Comparison of ENCODE assay signal across 17 mouse cellular contexts in genomic region chr9:58545428-58545827, GRCm38 (mm10). TPM values are rescaled to one million over a fixed set of nuclear protein-coding genes. Genes with fewer than 3 reads are reported as not detected.
A peak's percentile ranks its signal among the peaks of the same experiment; 100 is the strongest.
DNase-seq lines count a peak whose midpoint lies in the region; ATAC-seq and TF ChIP-seq lines count a peak whose summit lies in the region.
"Had no signal": no experiment of that assay in that cellular context is flagged by ENCODE, and none has a peak within 500 bp of the region (broad histone marks: within the 10 kb centered on the region; RNA-seq: fewer than 3 reads in every experiment).

No protein-coding gene starts in this region.

- H3K36me3 ChIP-seq in forebrain, postnatal 0 days (ENCODE audit: insufficient read depth): no peaks in the 10 kb centered on the region
- H3K36me3 ChIP-seq in forebrain, embryonic 10.5 days (replicated peaks): peaks cover 3% of the 10 kb centered on the region
- H3K36me3 ChIP-seq in hindbrain, embryonic 15.5 days: no peaks in the 10 kb centered on the region
- H3K36me3 ChIP-seq in hindbrain, embryonic 10.5 days: peaks cover 2% of the 10 kb centered on the region; the same call in 1 of the 2 replicates
- H3K36me3 ChIP-seq in stomach, embryonic 15.5 days: no peaks in the 10 kb centered on the region
- no peaks in the 10 kb centered on the region for H3K36me3 ChIP-seq in stomach, postnatal 0 days (ENCODE audit: control insufficient read depth, insufficient read depth, low read length)
- H3K36me3 ChIP-seq: heart, embryonic 10.5 days; liver, embryonic 13.5 days; lung, embryonic 15.5 days had no signal

- H3K9ac ChIP-seq in forebrain, postnatal 0 days: peak overlapping the region; percentile 28; the same call in 1 of the 2 replicates
- H3K9ac ChIP-seq in hindbrain, embryonic 15.5 days: 0 out of 2 replicates have a peak overlapping the region, but pooled peaks have one; percentile 8
- H3K9ac ChIP-seq in stomach, embryonic 15.5 days: no peak overlapping the region
- no peak overlapping the region for H3K9ac ChIP-seq in stomach, postnatal 0 days (ENCODE audit: low read length)
- H3K9ac ChIP-seq: limb, embryonic 12.5 days; liver, embryonic 13.5 days; lung, embryonic 15.5 days had no signal

- H3K9me3 ChIP-seq in forebrain, postnatal 0 days (ENCODE audit: low read length): no peaks in the 10 kb centered on the region
- H3K9me3 ChIP-seq in forebrain, embryonic 10.5 days: no peaks in the 10 kb centered on the region
- H3K9me3 ChIP-seq in hindbrain, embryonic 15.5 days: no peaks in the 10 kb centered on the region
- H3K9me3 ChIP-seq in hindbrain, embryonic 10.5 days: no peaks in the 10 kb centered on the region
- H3K9me3 ChIP-seq in stomach, embryonic 15.5 days: no peaks in the 10 kb centered on the region
- H3K9me3 ChIP-seq in stomach, postnatal 0 days (ENCODE audit: control insufficient read depth, low read length): no peaks in the 10 kb centered on the region
- H3K9me3 ChIP-seq: heart, embryonic 10.5 days; hindbrain, embryonic 13.5 days; limb, embryonic 12.5 days; liver, embryonic 13.5 days; lung, embryonic 15.5 days had no signal

- H3K4me3 ChIP-seq in forebrain, postnatal 0 days (ENCODE audit: low read depth, low read length): no peak overlapping the region
- no peak overlapping the region for H3K4me3 ChIP-seq in forebrain, embryonic 10.5 days
- H3K4me3 ChIP-seq in hindbrain, embryonic 15.5 days: no peak overlapping the region
- H3K4me3 ChIP-seq in hindbrain, embryonic 10.5 days: no peak overlapping the region
- H3K4me3 ChIP-seq in stomach, embryonic 15.5 days (replicated peaks): no peak overlapping the region
- no peak overlapping the region for H3K4me3 ChIP-seq in stomach, postnatal 0 days (ENCODE audit: low read depth, low read length)
- no peak overlapping the region for H3K4me3 ChIP-seq in olfactory bulb, adult 2 months (ENCODE audit: insufficient read depth, low read depth, low read length)
- H3K4me3 ChIP-seq: heart, embryonic 10.5 days; limb, embryonic 12.5 days; liver, embryonic 13.5 days; lung, embryonic 15.5 days had no signal

- WGBS in forebrain, postnatal 0 days: 69% methylated on average over 6 of the region's 6 CpGs
- WGBS in forebrain, embryonic 10.5 days: 74% methylated on average over 6 of the region's 6 CpGs
- WGBS in hindbrain, embryonic 15.5 days: 74% methylated on average over 6 of the region's 6 CpGs
- WGBS in hindbrain, embryonic 10.5 days: 74% methylated on average over 6 of the region's 6 CpGs
- WGBS in stomach, embryonic 15.5 days: 63% methylated on average over 6 of the region's 6 CpGs
- WGBS in stomach, postnatal 0 days: 70% methylated on average over 6 of the region's 6 CpGs
- 34% methylated on average over 6 of the region's 6 CpGs for WGBS in olfactory bulb, adult 2 months

- no peak for DNase-seq in forebrain, postnatal 0 days
- DNase-seq in forebrain, embryonic 10.5 days (ENCODE audit: extremely low spot score, low spot score): no peak
- no peak for DNase-seq in hindbrain, embryonic 10.5 days (ENCODE audit: low spot score)
- no peak for DNase-seq in stomach, postnatal 0 days (ENCODE audit: low spot score)
- no peak for DNase-seq in thymus, postnatal 14 days
- DNase-seq: cerebellum, adult 11 months; gastrocnemius, postnatal 10 days; kidney, adult 11 months; liver, embryonic 13.5 days had no signal

- peak overlapping the region; percentile 72 for H3K27ac ChIP-seq in forebrain, postnatal 0 days (ENCODE audit: low read depth, low read length)
- H3K27ac ChIP-seq in forebrain, embryonic 10.5 days: no peak overlapping the region
- peak overlapping the region; percentile 34; the same call in 1 of the 2 replicates for H3K27ac ChIP-seq in hindbrain, embryonic 15.5 days (replicated peaks)
- no peak overlapping the region for H3K27ac ChIP-seq in hindbrain, embryonic 10.5 days
- no peak overlapping the region for H3K27ac ChIP-seq in stomach, embryonic 15.5 days
- no peak overlapping the region for H3K27ac ChIP-seq in stomach, postnatal 0 days (replicated peaks)
- peak overlapping the region; percentile 91 for H3K27ac ChIP-seq in olfactory bulb, adult 2 months (ENCODE audit: insufficient read depth, low read depth, low read length)
- H3K27ac ChIP-seq: hindbrain, embryonic 13.5 days; kidney, postnatal 0 days; limb, embryonic 12.5 days; liver, embryonic 13.5 days; lung, embryonic 15.5 days had no signal

- TF ChIP-seq EP300 in stomach, postnatal 0 days (optimal IDR thresholded peaks at IDR 0.05): no peak

- no peak for ATAC-seq in forebrain, postnatal 0 days
- no peak for ATAC-seq in hindbrain, embryonic 15.5 days (ENCODE audit: low FRiP score, low read depth)
- ATAC-seq in stomach, embryonic 15.5 days (ENCODE audit: insufficient read depth, low FRiP score, low read depth): no peak
- ATAC-seq in stomach, postnatal 0 days (ENCODE audit: low FRiP score, low TSS enrichment): no peak

- H3K4me1 ChIP-seq in forebrain, postnatal 0 days (ENCODE audit: insufficient read depth): 0 out of 2 replicates have a peak, but pooled peaks cover 6% of the 10 kb centered on the region
- H3K4me1 ChIP-seq in forebrain, embryonic 10.5 days: peaks cover 25% of the 10 kb centered on the region
- peaks cover 41% of the 10 kb centered on the region for H3K4me1 ChIP-seq in hindbrain, embryonic 15.5 days (replicated peaks)
- H3K4me1 ChIP-seq in hindbrain, embryonic 10.5 days (replicated peaks): peaks cover 28% of the 10 kb centered on the region
- peaks cover 29% of the 10 kb centered on the region for H3K4me1 ChIP-seq in stomach, embryonic 15.5 days
- 0 out of 2 replicates have a peak, but pooled peaks cover 8% of the 10 kb centered on the region for H3K4me1 ChIP-seq in stomach, postnatal 0 days (replicated peaks; ENCODE audit: control insufficient read depth, insufficient read depth)
- peaks cover 39% of the 10 kb centered on the region for H3K4me1 ChIP-seq in olfactory bulb, adult 2 months (ENCODE audit: control insufficient read depth, insufficient read depth, low read length)

- no peak for TF ChIP-seq CTCF in forebrain, postnatal 0 days (IDR thresholded peaks at IDR 0.05; ENCODE audit: low read depth)
- TF ChIP-seq CTCF in stomach, postnatal 0 days (IDR thresholded peaks at IDR 0.05; ENCODE audit: low read depth): no peak
- TF ChIP-seq CTCF in olfactory bulb, adult 2 months (IDR thresholded peaks at IDR 0.05; ENCODE audit: insufficient read depth, low read depth, low read length): no peak

- peak overlapping the region; percentile 35; the same call in 1 of the 2 replicates for H3K4me2 ChIP-seq in forebrain, postnatal 0 days (ENCODE audit: low read depth)
- H3K4me2 ChIP-seq in hindbrain, embryonic 15.5 days: no peak overlapping the region
- H3K4me2 ChIP-seq in stomach, embryonic 15.5 days: 0 out of 2 replicates have a peak overlapping the region, but pooled peaks have one; percentile 9
- H3K4me2 ChIP-seq in stomach, postnatal 0 days (replicated peaks; ENCODE audit: low read depth): no peak overlapping the region
- H3K4me2 ChIP-seq: liver, embryonic 13.5 days; lung, embryonic 15.5 days had no signal

- no peaks in the 10 kb centered on the region for H3K27me3 ChIP-seq in forebrain, postnatal 0 days (ENCODE audit: insufficient read depth, low read length)
- no peaks in the 10 kb centered on the region for H3K27me3 ChIP-seq in forebrain, embryonic 10.5 days (ENCODE audit: poor library complexity, severe bottlenecking)
- no peaks in the 10 kb centered on the region for H3K27me3 ChIP-seq in hindbrain, embryonic 15.5 days
- no peaks in the 10 kb centered on the region for H3K27me3 ChIP-seq in hindbrain, embryonic 10.5 days (ENCODE audit: insufficient read depth, poor library complexity, severe bottlenecking)
- H3K27me3 ChIP-seq in stomach, embryonic 15.5 days (replicated peaks): no peaks in the 10 kb centered on the region
- H3K27me3 ChIP-seq in stomach, postnatal 0 days (ENCODE audit: control insufficient read depth, insufficient read depth, low read length): no peaks in the 10 kb centered on the region
- H3K27me3 ChIP-seq: hindbrain, embryonic 13.5 days; limb, embryonic 12.5 days; liver, embryonic 13.5 days; lung, embryonic 15.5 days had no signal

- TF ChIP-seq POLR2A in olfactory bulb, adult 2 months (IDR thresholded peaks at IDR 0.05; ENCODE audit: insufficient read depth, low read depth, low read length): no peak

RNA-seq across cellular contexts. Expression of gene Cd276, which starts 9.8 kb away (rescaled TPM):
- 21.1 and 26.0 TPM in 2 replicates for total RNA-seq in forebrain, postnatal 0 days (2014; rRNA removed)
- 23.7 and 26.2 TPM in 2 replicates for polyA plus RNA-seq in forebrain, postnatal 0 days (2015; fragmentation: Nextera tagmentation; extraction: Ambion mirVana)
- polyA plus RNA-seq in forebrain, embryonic 10.5 days (2016; fragmentation: Nextera tagmentation; extraction: Ambion mirVana): 31.7 and 32.8 TPM in 2 replicates
- polyA plus RNA-seq in hindbrain, embryonic 15.5 days (2015; fragmentation: Nextera tagmentation; extraction: Ambion mirVana): 29.9 and 33.8 TPM in 2 replicates
- 29.1 and 32.2 TPM in 2 replicates for polyA plus RNA-seq in hindbrain, embryonic 10.5 days (2016; fragmentation: Nextera tagmentation; extraction: Ambion mirVana)
- 28.7 and 32.5 TPM in 2 replicates for polyA plus RNA-seq in stomach, embryonic 15.5 days (2015; fragmentation: Nextera tagmentation; extraction: Ambion mirVana)
- 11.3 and 11.4 TPM in 2 replicates for polyA plus RNA-seq in stomach, postnatal 0 days (2015; fragmentation: Nextera tagmentation; extraction: Ambion mirVana)
- not detected in 2 replicates for polyA plus RNA-seq in olfactory bulb, adult 2 months (2012; ENCODE audit: insufficient read depth, insufficient read length, low replicate concordance, missing spikeins)

RNA-seq across cellular contexts. Expression of gene Nptn, which starts 36.6 kb away (rescaled TPM):
- total RNA-seq in forebrain, postnatal 0 days (2014; rRNA removed): 275 and 298 TPM in 2 replicates
- polyA plus RNA-seq in forebrain, postnatal 0 days (2015; fragmentation: Nextera tagmentation; extraction: Ambion mirVana): 231 and 236 TPM in 2 replicates
- 48.0 and 50.7 TPM in 2 replicates for polyA plus RNA-seq in forebrain, embryonic 10.5 days (2016; fragmentation: Nextera tagmentation; extraction: Ambion mirVana)
- 185 and 190 TPM in 2 replicates for polyA plus RNA-seq in hindbrain, embryonic 15.5 days (2015; fragmentation: Nextera tagmentation; extraction: Ambion mirVana)
- 57.2 and 57.6 TPM in 2 replicates for polyA plus RNA-seq in hindbrain, embryonic 10.5 days (2016; fragmentation: Nextera tagmentation; extraction: Ambion mirVana)
- 134 and 140 TPM in 2 replicates for polyA plus RNA-seq in stomach, embryonic 15.5 days (2015; fragmentation: Nextera tagmentation; extraction: Ambion mirVana)
- polyA plus RNA-seq in stomach, postnatal 0 days (2015; fragmentation: Nextera tagmentation; extraction: Ambion mirVana): 130 and 136 TPM in 2 replicates
- polyA plus RNA-seq in olfactory bulb, adult 2 months (2012; ENCODE audit: insufficient read depth, insufficient read length, low replicate concordance, missing spikeins): 425 and 1,354 TPM in 2 replicates

RNA-seq across cellular contexts. Expression of gene Insyn1, which starts 57.0 kb away (rescaled TPM):
- total RNA-seq in forebrain, postnatal 0 days (2014; rRNA removed): 65.3 and 71.5 TPM in 2 replicates
- polyA plus RNA-seq in forebrain, postnatal 0 days (2015; fragmentation: Nextera tagmentation; extraction: Ambion mirVana): 6.0 TPM in 2 replicates
- 0.66 TPM in 2 replicates for polyA plus RNA-seq in forebrain, embryonic 10.5 days (2016; fragmentation: Nextera tagmentation; extraction: Ambion mirVana)
- 12.9 and 14.5 TPM in 2 replicates for polyA plus RNA-seq in hindbrain, embryonic 15.5 days (2015; fragmentation: Nextera tagmentation; extraction: Ambion mirVana)
- 1.1 and 2.1 TPM in 2 replicates for polyA plus RNA-seq in hindbrain, embryonic 10.5 days (2016; fragmentation: Nextera tagmentation; extraction: Ambion mirVana)
- 1.2 and 1.5 TPM in 2 replicates for polyA plus RNA-seq in stomach, embryonic 15.5 days (2015; fragmentation: Nextera tagmentation; extraction: Ambion mirVana)
- 0.58 and 0.94 TPM in 2 replicates for polyA plus RNA-seq in stomach, postnatal 0 days (2015; fragmentation: Nextera tagmentation; extraction: Ambion mirVana)
- not detected in 2 replicates for polyA plus RNA-seq in olfactory bulb, adult 2 months (2012; ENCODE audit: insufficient read depth, insufficient read length, low replicate concordance, missing spikeins)

Comparison
In these comparisons a context has a peak if more than half of its experiments do, and no peak if none do; other contexts are left out.
1. H3K27ac ChIP-seq: peak in forebrain, postnatal 0 days (single experiment), hindbrain, embryonic 15.5 days (single experiment) and olfactory bulb, adult 2 months (single experiment); none in forebrain, embryonic 10.5 days (single experiment), hindbrain, embryonic 10.5 days (single experiment), stomach, embryonic 15.5 days (single experiment) and stomach, postnatal 0 days (single experiment).
2. H3K4me2 ChIP-seq: peak in forebrain, postnatal 0 days (single experiment) and stomach, embryonic 15.5 days (single experiment); none in hindbrain, embryonic 15.5 days (single experiment) and stomach, postnatal 0 days (single experiment).
3. H3K9ac ChIP-seq: peak in forebrain, postnatal 0 days (single experiment) and hindbrain, embryonic 15.5 days (single experiment); none in stomach, embryonic 15.5 days (single experiment) and stomach, postnatal 0 days (single experiment).
4. RNA of gene Cd276, which starts 9.8 kb away (polyA plus RNA-seq): 29.9 to 33.8 TPM in hindbrain, embryonic 15.5 days, 29.1 to 32.2 TPM in hindbrain, embryonic 10.5 days, 31.7 to 32.8 TPM in forebrain, embryonic 10.5 days, 28.7 to 32.5 TPM in stomach, embryonic 15.5 days, 23.7 to 26.2 TPM in forebrain, postnatal 0 days and 11.3 to 11.4 TPM in stomach, postnatal 0 days; not detected in olfactory bulb, adult 2 months; every median in the first group is over 10 times any median in the second.